Mouse (Mus musculus): ENCODE measurements around the gene Trpm7. TPM values are rescaled to one million over a fixed set of nuclear protein-coding genes. Genes with fewer than 3 reads are reported as not detected.

The Trpm7 gene
- 37.7 and 45.0 TPM in 2 replicates for polyA plus RNA-seq (2015; fragmentation: Nextera tagmentation; extraction: Ambion mirVana)

DNA sequence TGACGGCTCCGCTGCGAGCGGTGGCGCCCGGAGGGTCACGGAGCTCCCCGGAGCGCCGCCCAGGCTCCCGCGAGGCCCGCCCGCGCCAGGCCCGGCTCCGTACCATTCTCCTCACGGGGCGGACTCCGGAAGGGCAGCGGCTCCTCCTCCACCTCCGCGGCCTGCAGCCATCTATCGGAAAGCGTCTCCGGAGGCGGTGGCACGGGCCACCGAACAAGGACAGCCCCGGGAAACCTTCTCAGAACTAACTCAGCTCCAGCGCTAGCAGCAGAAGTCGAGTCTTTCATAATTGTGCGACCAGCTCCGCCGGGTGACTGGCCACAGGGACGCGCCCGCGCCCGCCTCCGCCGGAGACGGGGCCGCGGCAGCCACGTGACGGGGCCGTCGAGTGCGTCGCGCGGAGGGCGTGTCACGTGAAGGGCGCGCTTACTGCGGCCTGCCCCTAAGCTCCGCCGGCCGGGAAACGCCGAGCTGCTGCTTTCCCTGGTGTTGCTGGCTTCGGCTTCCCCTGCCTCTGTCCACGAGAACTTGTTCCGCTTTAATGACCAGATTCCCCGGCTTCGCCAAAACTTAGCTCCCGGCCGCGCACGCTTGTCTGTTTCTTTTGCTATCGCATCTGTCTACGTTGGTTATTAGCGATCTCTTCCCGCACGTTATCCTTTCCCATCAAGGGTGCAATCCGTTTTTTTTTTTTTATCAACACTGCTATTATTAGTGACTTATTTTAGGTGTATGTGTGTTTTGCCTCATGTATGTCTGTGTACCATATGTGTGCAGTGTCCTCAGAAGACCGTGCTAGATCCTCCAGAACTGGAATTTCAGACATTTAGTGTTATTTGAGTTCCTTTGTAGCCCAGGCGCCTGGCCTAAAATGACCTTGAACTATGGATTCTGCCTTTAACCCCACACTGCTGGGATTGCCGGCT is at the start of gene Trpm7:
TSS of gene Trpm7 (minus strand) at position 360 of the 926 bp plus-strand sequence.
- Histone ChIP-seq H3K4me3 (replicated peaks; ENCODE audit: low read length) (peak within 1 kb of the TSS; percentile 63), H3K27me3 (replicated peaks; ENCODE audit: control insufficient read depth, insufficient read depth, low read length) (no peaks in the 10 kb centered on the region), H3K36me3 (ENCODE audit: control insufficient read depth, insufficient read depth) (no peaks in the 10 kb centered on the region), H3K4me2 (ENCODE audit: low read length) (peak within 1 kb of the TSS; percentile 89), H3K4me1 (replicated peaks; ENCODE audit: control insufficient read depth, insufficient read depth, low read length) (peaks cover 16% of the 10 kb centered on the region), H3K27ac (ENCODE audit: low read length) (peak within 1 kb of the TSS; percentile 96), H3K9ac (replicated peaks; ENCODE audit: low read depth, low read length) (peak within 1 kb of the TSS; percentile 82), H3K9me3 (ENCODE audit: control insufficient read depth, low read length) (no peaks in the 10 kb centered on the region)
- WGBS = under 1% methylated on average over 81 of the region's 81 CpGs
- ATAC-seq = peak; percentile 99

DNA sequence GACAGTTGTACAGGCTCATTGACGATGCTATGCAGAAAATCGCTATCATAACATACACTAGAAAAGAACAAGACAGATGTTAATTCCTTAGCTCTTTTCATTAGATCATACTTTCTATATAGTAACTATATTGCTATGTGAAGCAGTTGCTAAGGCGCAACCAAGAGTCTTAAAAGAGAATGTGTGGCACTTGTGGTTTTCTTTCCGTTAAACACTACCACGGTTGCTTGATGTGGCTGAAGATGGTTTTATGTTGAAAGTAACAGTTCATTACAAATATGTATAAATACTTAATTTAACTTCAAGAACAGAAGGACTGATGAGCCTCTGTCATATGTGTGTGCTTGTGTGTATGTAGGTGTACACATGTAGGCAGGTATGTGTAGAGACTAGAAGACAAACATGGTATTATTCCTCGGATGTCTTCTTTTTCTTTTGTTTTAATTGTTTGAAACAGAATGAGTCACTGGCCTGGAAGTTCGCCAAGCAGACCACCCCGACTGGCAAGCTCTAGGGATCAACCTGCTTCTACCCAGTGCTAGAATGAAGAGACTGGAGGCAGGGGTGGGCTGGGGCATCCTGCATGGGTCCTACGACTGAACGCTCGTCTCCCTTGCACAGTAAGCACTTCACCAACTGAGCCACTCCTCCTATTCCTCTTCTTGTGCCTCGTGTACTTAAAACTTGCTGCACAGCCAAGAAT is 44.5 kb upstream of the Trpm7 start:
- H3K27me3 ChIP-seq (replicated peaks; ENCODE audit: control insufficient read depth, insufficient read depth, low read length) = no peaks in the 10 kb centered on the region
- no peaks in the 10 kb centered on the region for H3K4me1 ChIP-seq (replicated peaks; ENCODE audit: control insufficient read depth, insufficient read depth, low read length)
- H3K27ac ChIP-seq (ENCODE audit: low read length) = no peak overlapping the region
- no peaks in the 10 kb centered on the region for H3K9me3 ChIP-seq (ENCODE audit: control insufficient read depth, low read length)
- ATAC-seq = no peak
- H3K9ac ChIP-seq (replicated peaks; ENCODE audit: low read depth, low read length) = no peak overlapping the region
- H3K4me2 ChIP-seq (ENCODE audit: low read length) = no peak overlapping the region
- 78% methylated on average over 12 of the region's 12 CpGs for WGBS
- peaks cover 36% of the 10 kb centered on the region for H3K36me3 ChIP-seq (ENCODE audit: control insufficient read depth, insufficient read depth)
- no peak overlapping the region for H3K4me3 ChIP-seq (replicated peaks; ENCODE audit: low read length)

DNA sequence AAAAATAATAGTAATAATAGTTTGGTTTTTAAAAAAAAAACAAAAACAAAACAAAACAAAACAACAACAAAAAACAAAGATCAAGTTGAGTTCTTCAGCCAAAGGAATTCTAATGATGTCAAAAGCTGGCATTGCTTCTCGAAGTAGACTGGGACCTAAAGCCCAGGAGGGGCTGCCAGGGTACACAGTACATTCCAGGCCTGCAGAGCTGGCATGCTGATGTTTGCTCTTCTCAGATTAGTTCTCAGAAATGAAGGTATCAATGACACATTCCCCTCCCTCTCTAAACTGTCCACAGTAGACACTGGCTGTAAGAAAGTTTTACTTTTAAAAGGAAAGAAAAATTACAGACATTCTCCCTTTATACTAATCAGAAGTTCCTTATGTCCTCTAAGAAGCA is 40.2 kb upstream of the Trpm7 start:
- no peak overlapping the region for H3K27ac ChIP-seq (ENCODE audit: low read length)
- H3K9ac ChIP-seq (replicated peaks; ENCODE audit: low read depth, low read length) = no peak overlapping the region
- ATAC-seq = no peak
- H3K4me2 ChIP-seq (ENCODE audit: low read length) = no peak overlapping the region
- H3K9me3 ChIP-seq (ENCODE audit: control insufficient read depth, low read length) = no peaks in the 10 kb centered on the region
- peaks cover 27% of the 10 kb centered on the region for H3K36me3 ChIP-seq (ENCODE audit: control insufficient read depth, insufficient read depth)
- H3K4me1 ChIP-seq (replicated peaks; ENCODE audit: control insufficient read depth, insufficient read depth, low read length) = no peaks in the 10 kb centered on the region
- H3K27me3 ChIP-seq (replicated peaks; ENCODE audit: control insufficient read depth, insufficient read depth, low read length) = no peaks in the 10 kb centered on the region
- no peak overlapping the region for H3K4me3 ChIP-seq (replicated peaks; ENCODE audit: low read length)
- 78% methylated on average over 1 of the region's 1 CpGs for WGBS

- no peaks in the 10 kb centered on the region for H3K4me1 ChIP-seq (replicated peaks; ENCODE audit: control insufficient read depth, insufficient read depth, low read length)
- peaks cover 16% of the 10 kb centered on the region for H3K36me3 ChIP-seq (ENCODE audit: control insufficient read depth, insufficient read depth)
- ATAC-seq = no peak
These were observed 38.1 kb upstream of the Trpm7 start for GRCm38 (mm10) chr2:126914096-126914495.

DNA sequence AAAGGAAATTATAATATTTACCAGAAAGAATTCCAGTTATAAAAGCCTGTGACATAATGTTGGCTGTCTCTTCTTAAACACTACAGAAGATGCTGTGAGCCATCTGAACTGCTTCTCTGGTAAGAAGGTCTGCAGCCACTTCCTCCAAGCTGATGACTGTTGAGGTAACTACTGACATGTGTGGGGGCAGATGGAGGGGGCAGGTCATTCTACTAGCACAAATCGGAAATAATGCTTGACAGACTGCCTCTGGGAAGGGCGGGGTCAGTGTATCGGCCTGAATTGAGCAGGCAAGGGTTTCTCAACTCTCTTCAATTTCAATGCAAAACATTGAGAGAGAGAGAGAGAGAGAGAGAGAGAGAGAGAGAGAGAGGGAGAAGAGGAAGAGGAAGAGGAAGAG is 28.1 kb upstream of the Trpm7 start:
- H3K4me3 ChIP-seq (replicated peaks; ENCODE audit: low read length) = no peak overlapping the region
- no peak for ATAC-seq

More at GRCm38 (mm10) chr2:126914096-126914495, 38.1 kb upstream of the Trpm7 start:
- Histone ChIP-seq H3K4me3 (replicated peaks; ENCODE audit: low read length) (no peak overlapping the region), H3K27ac (ENCODE audit: low read length) (no peak overlapping the region), H3K27me3 (replicated peaks; ENCODE audit: control insufficient read depth, insufficient read depth, low read length) (no peaks in the 10 kb centered on the region), H3K4me2 (ENCODE audit: low read length) (no peak overlapping the region), H3K9ac (replicated peaks; ENCODE audit: low read depth, low read length) (no peak overlapping the region), H3K9me3 (ENCODE audit: control insufficient read depth, low read length) (no peaks in the 10 kb centered on the region)
- 49% methylated on average over 4 of the region's 4 CpGs for WGBS

DNA sequence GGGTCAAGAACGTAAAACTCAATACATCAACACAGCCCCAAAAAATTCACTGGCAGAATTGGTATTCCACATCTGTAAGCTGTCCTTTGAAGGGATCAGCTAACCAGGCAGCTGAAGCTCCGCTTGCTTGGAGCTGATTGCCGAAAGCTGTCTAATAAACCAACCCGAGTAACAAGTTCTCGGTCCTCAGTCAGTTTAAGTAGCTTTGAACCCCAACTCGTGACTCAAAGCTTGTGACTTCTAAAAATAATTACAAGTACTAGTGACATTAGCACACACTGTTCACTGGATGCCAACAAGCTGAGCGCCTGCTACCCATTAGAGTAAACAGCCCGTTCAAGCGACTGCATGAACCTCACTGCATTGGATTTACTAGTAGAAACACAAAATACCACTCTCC is 21.5 kb upstream of the Trpm7 start:
- H3K27ac ChIP-seq (ENCODE audit: low read length) = no peak overlapping the region
- 91% methylated on average over 9 of the region's 9 CpGs for WGBS
- 0 out of 2 replicates have a peak, but pooled peaks cover 6% of the 10 kb centered on the region for H3K36me3 ChIP-seq (ENCODE audit: control insufficient read depth, insufficient read depth)
- no peaks in the 10 kb centered on the region for H3K4me1 ChIP-seq (replicated peaks; ENCODE audit: control insufficient read depth, insufficient read depth, low read length)
- H3K27me3 ChIP-seq (replicated peaks; ENCODE audit: control insufficient read depth, insufficient read depth, low read length) = no peaks in the 10 kb centered on the region
- no peak overlapping the region for H3K4me2 ChIP-seq (ENCODE audit: low read length)
- no peak overlapping the region for H3K9ac ChIP-seq (replicated peaks; ENCODE audit: low read depth, low read length)
- no peak overlapping the region for H3K4me3 ChIP-seq (replicated peaks; ENCODE audit: low read length)
- ATAC-seq = no peak
- no peaks in the 10 kb centered on the region for H3K9me3 ChIP-seq (ENCODE audit: control insufficient read depth, low read length)

More for the DNA sequence above, 28.1 kb upstream of the Trpm7 start:
- H3K9me3 ChIP-seq (ENCODE audit: control insufficient read depth, low read length) = no peaks in the 10 kb centered on the region
- H3K27ac ChIP-seq (ENCODE audit: low read length) = no peak overlapping the region
- 80% methylated on average over 3 of the region's 3 CpGs for WGBS
- H3K36me3 ChIP-seq (ENCODE audit: control insufficient read depth, insufficient read depth) = peaks cover 10% of the 10 kb centered on the region
- no peak overlapping the region for H3K4me2 ChIP-seq (ENCODE audit: low read length)
- no peak overlapping the region for H3K9ac ChIP-seq (replicated peaks; ENCODE audit: low read depth, low read length)
- no peaks in the 10 kb centered on the region for H3K4me1 ChIP-seq (replicated peaks; ENCODE audit: control insufficient read depth, insufficient read depth, low read length)
- H3K27me3 ChIP-seq (replicated peaks; ENCODE audit: control insufficient read depth, insufficient read depth, low read length) = no peaks in the 10 kb centered on the region

GRCm38 (mm10) chr2:126896941-126897340 is 20.9 kb upstream of the Trpm7 start:
- 84% methylated on average over 6 of the region's 6 CpGs for WGBS

GRCm38 (mm10) chr2:126894245-126894644 is 18.2 kb upstream of the Trpm7 start:
- ATAC-seq = no peak
- no peak overlapping the region for H3K27ac ChIP-seq (ENCODE audit: low read length)
- no peaks in the 10 kb centered on the region for H3K4me1 ChIP-seq (replicated peaks; ENCODE audit: control insufficient read depth, insufficient read depth, low read length)
- no peak overlapping the region for H3K9ac ChIP-seq (replicated peaks; ENCODE audit: low read depth, low read length)
- H3K4me3 ChIP-seq (replicated peaks; ENCODE audit: low read length) = no peak overlapping the region
- no peak overlapping the region for H3K4me2 ChIP-seq (ENCODE audit: low read length)
- WGBS = 94% methylated on average over 3 of the region's 3 CpGs
- no peaks in the 10 kb centered on the region for H3K27me3 ChIP-seq (replicated peaks; ENCODE audit: control insufficient read depth, insufficient read depth, low read length)
- H3K36me3 ChIP-seq (ENCODE audit: control insufficient read depth, insufficient read depth) = 0 out of 2 replicates have a peak, but pooled peaks cover 2% of the 10 kb centered on the region
- H3K9me3 ChIP-seq (ENCODE audit: control insufficient read depth, low read length) = no peaks in the 10 kb centered on the region

More at GRCm38 (mm10) chr2:126896941-126897340, 20.9 kb upstream of the Trpm7 start:
- Histone ChIP-seq H3K9ac (replicated peaks; ENCODE audit: low read depth, low read length) (no peak overlapping the region), H3K4me3 (replicated peaks; ENCODE audit: low read length) (no peak overlapping the region), H3K36me3 (ENCODE audit: control insufficient read depth, insufficient read depth) (0 out of 2 replicates have a peak, but pooled peaks cover 4% of the 10 kb centered on the region), H3K27ac (ENCODE audit: low read length) (no peak overlapping the region), H3K27me3 (replicated peaks; ENCODE audit: control insufficient read depth, insufficient read depth, low read length) (no peaks in the 10 kb centered on the region), H3K9me3 (ENCODE audit: control insufficient read depth, low read length) (no peaks in the 10 kb centered on the region), H3K4me1 (replicated peaks; ENCODE audit: control insufficient read depth, insufficient read depth, low read length) (no peaks in the 10 kb centered on the region), H3K4me2 (ENCODE audit: low read length) (no peak overlapping the region)
- ATAC-seq = no peak

- no peak for ATAC-seq
- no peaks in the 10 kb centered on the region for H3K4me1 ChIP-seq (replicated peaks; ENCODE audit: control insufficient read depth, insufficient read depth, low read length)
- H3K27ac ChIP-seq (ENCODE audit: low read length) = no peak overlapping the region
- no peaks in the 10 kb centered on the region for H3K36me3 ChIP-seq (ENCODE audit: control insufficient read depth, insufficient read depth)
- no peak overlapping the region for H3K4me2 ChIP-seq (ENCODE audit: low read length)
- H3K4me3 ChIP-seq (replicated peaks; ENCODE audit: low read length) = no peak overlapping the region
- H3K9me3 ChIP-seq (ENCODE audit: control insufficient read depth, low read length) = no peaks in the 10 kb centered on the region
- no peak overlapping the region for H3K9ac ChIP-seq (replicated peaks; ENCODE audit: low read depth, low read length)
- H3K27me3 ChIP-seq (replicated peaks; ENCODE audit: control insufficient read depth, insufficient read depth, low read length) = no peaks in the 10 kb centered on the region
- 91% methylated on average over 7 of the region's 7 CpGs for WGBS
These were observed 16.3 kb upstream of the Trpm7 start for GRCm38 (mm10) chr2:126892316-126892715.
